Mouse (Mus musculus): ENCODE measurements around the gene Sult6b2. TPM values are rescaled to one million over a fixed set of nuclear protein-coding genes. Genes with fewer than 3 reads are reported as not detected.

Gene Sult6b2
- polyA plus RNA-seq, 1 experiment from 2014 or later, result not detected

Other genes starting within 250 kb of the Sult6b2 start
- gene Kcnj8, start 232.9 kb downstream of the Sult6b2 start, polyA plus RNA-seq (2016; fragmentation: Nextera tagmentation; extraction: Ambion mirVana), result 3.9 TPM in 2 replicates
- 1.7 and 1.9 TPM in 2 replicates for gene Abcc9, start 102.2 kb downstream of the Sult6b2 start, polyA plus RNA-seq (2016; fragmentation: Nextera tagmentation; extraction: Ambion mirVana)
- gene Cmas, start 47.8 kb downstream of the Sult6b2 start, polyA plus RNA-seq (2016; fragmentation: Nextera tagmentation; extraction: Ambion mirVana), result 92.4 and 96.0 TPM in 2 replicates
- 2.8 and 2.9 TPM in 2 replicates for gene St8sia1, start 159.9 kb upstream of the Sult6b2 start, polyA plus RNA-seq (2016; fragmentation: Nextera tagmentation; extraction: Ambion mirVana)

Data from embryonic facial prominence, embryonic 12.5 days (tissue).